Mouse (Mus musculus): ENCODE data around the gene Fgf4. TPM values are rescaled to one million over a fixed set of nuclear protein-coding genes. Genes with fewer than 3 reads are reported as not detected.

Gene Fgf4
- polyA plus RNA-seq, 1 experiment from 2014 or later: not detected

GRCm38 (mm10) chr7:144911121-144911520 lies 64.0 kb downstream of the Fgf4 start:
- DNase-seq (ENCODE audit: low spot score) (no peak), ATAC-seq (replicated peaks; ENCODE audit: low FRiP score) (no peak)
- Histone ChIP-seq H3K4me2 (no peak overlapping the region), H3K36me3 (ENCODE audit: control insufficient read depth, insufficient read depth, low read length) (no peaks in the 10 kb centered on the region), H3K4me1 (replicated peaks; ENCODE audit: control insufficient read depth, insufficient read depth, low read length) (peaks cover 10% of the 10 kb centered on the region), H3K27me3 (replicated peaks; ENCODE audit: control insufficient read depth, insufficient read depth, low read length) (no peaks in the 10 kb centered on the region; the same call in 1 of the 2 replicates), H3K9ac (ENCODE audit: low read depth, low read length) (no peak overlapping the region), H3K27ac (ENCODE audit: low read depth, low read length) (no peak overlapping the region), H3K4me3 (ENCODE audit: low read depth, low read length) (no peak overlapping the region), H3K9me3 (ENCODE audit: control insufficient read depth, low read length) (no peaks in the 10 kb centered on the region)
- 74% methylated on average over 1 of the region's 1 CpGs for WGBS

DNA sequence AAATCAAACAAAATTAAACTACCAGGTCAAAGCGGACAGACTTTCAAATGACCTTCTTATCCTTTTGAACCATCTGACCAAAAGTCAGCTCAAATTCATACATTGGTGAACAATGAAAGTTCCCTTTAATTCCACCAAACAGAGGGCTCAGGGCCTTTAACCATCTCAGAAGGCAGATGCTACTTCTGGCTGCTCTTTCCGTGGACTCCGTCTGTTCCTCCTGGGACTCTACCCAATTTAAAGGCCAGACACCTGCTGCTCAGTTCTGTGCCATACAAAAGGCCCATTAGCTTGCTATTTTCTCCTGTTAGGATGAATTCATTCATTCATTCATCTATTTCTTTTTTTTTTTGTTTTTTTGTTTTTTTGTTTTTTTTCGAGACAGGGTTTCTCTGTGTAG lies 65.7 kb downstream of the Fgf4 start:
- no peak overlapping the region for H3K4me3 ChIP-seq (ENCODE audit: low read depth, low read length)
- H3K4me1 ChIP-seq (replicated peaks; ENCODE audit: control insufficient read depth, insufficient read depth, low read length): peaks cover 8% of the 10 kb centered on the region
- H3K27me3 ChIP-seq (replicated peaks; ENCODE audit: control insufficient read depth, insufficient read depth, low read length): no peaks in the 10 kb centered on the region
- ATAC-seq (replicated peaks; ENCODE audit: low FRiP score): no peak
- H3K9me3 ChIP-seq (ENCODE audit: control insufficient read depth, low read length): no peaks in the 10 kb centered on the region
- H3K36me3 ChIP-seq (ENCODE audit: control insufficient read depth, insufficient read depth, low read length): 0 out of 2 replicates have a peak, but pooled peaks cover 6% of the 10 kb centered on the region
- no peak overlapping the region for H3K4me2 ChIP-seq
- DNase-seq (ENCODE audit: low spot score): no peak
- 82% methylated on average over 4 of the region's 4 CpGs for WGBS
- H3K9ac ChIP-seq (ENCODE audit: low read depth, low read length): peak overlapping the region; percentile 20; the same call in 1 of the 2 replicates
- no peak overlapping the region for H3K27ac ChIP-seq (ENCODE audit: low read depth, low read length)

- peak; percentile 91 for ATAC-seq (replicated peaks; ENCODE audit: low FRiP score)
- 8% methylated on average over 17 of the region's 17 CpGs for WGBS
Measured at GRCm38 (mm10) chr7:144914296-144914947, 67.3 kb downstream of the Fgf4 start.

More at GRCm38 (mm10) chr7:144914296-144914947, 67.3 kb downstream of the Fgf4 start:
- peak overlapping the region; percentile 60 for H3K4me2 ChIP-seq
- H3K9ac ChIP-seq (ENCODE audit: low read depth, low read length): peak overlapping the region; percentile 84
- DNase-seq (ENCODE audit: low spot score): no peak
- H3K27ac ChIP-seq (ENCODE audit: low read depth, low read length): peak overlapping the region; percentile 46; the same call in 1 of the 2 replicates
- no peaks in the 10 kb centered on the region for H3K9me3 ChIP-seq (ENCODE audit: control insufficient read depth, low read length)
- H3K4me3 ChIP-seq (ENCODE audit: low read depth, low read length): peak overlapping the region; percentile 92
- H3K27me3 ChIP-seq (replicated peaks; ENCODE audit: control insufficient read depth, insufficient read depth, low read length): no peaks in the 10 kb centered on the region
- peaks cover 9% of the 10 kb centered on the region; the same call in 1 of the 2 replicates for H3K36me3 ChIP-seq (ENCODE audit: control insufficient read depth, insufficient read depth, low read length)
- H3K4me1 ChIP-seq (replicated peaks; ENCODE audit: control insufficient read depth, insufficient read depth, low read length): peaks cover 8% of the 10 kb centered on the region

Other genes with a start within 250 kb of the Fgf4 start
- 10.2 and 13.2 TPM in 2 replicates for gene Ano1, start 95.4 kb upstream of the Fgf4 start, polyA plus RNA-seq (2014; fragmentation: Nextera tagmentation; extraction: Ambion mirVana)
- gene Fgf3, start 9.3 kb upstream of the Fgf4 start, polyA plus RNA-seq (2014; fragmentation: Nextera tagmentation; extraction: Ambion mirVana): 0.21 and 0.35 TPM in 2 replicates
- 0.12 and 0.43 TPM in 2 replicates for gene Fgf15, start 49.2 kb downstream of the Fgf4 start, polyA plus RNA-seq (2014; fragmentation: Nextera tagmentation; extraction: Ambion mirVana)
- 16.2 and 20.9 TPM in 2 replicates for gene LTO1, start 67.7 kb downstream of the Fgf4 start, polyA plus RNA-seq (2014; fragmentation: Nextera tagmentation; extraction: Ambion mirVana)
- 60.5 and 69.2 TPM in 2 replicates for gene Ccnd1, start 92.6 kb downstream of the Fgf4 start, polyA plus RNA-seq (2014; fragmentation: Nextera tagmentation; extraction: Ambion mirVana)